Comparison of ENCODE assay signal across 32 mouse cellular contexts in the genomic region with DNA sequence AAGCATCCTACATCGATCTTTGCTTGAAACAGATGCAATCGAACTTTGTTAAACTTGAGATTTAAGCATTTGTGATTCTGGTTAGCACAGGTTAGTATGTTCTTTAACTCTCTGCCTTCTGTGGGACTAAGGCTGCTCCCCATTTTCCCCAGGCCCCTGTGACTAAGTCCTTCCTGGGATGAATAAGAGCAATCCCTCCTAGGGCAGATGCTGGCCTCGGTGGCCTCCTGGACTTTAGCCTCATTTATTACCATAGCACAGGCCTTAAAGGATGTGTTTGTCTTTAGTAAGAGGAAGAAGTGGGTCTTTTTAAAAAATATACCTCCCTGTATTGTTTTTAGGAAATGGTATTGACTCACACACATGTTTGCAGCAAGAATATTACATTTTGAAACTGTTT.
"Had no signal": no experiment of that assay in that cellular context is flagged by ENCODE, and none has a peak within 500 bp of the region (broad histone marks: within the 10 kb centered on the region; RNA-seq: fewer than 3 reads in every experiment).

No protein-coding gene starts in this region.

- DNase-seq: left cerebral cortex, postnatal 4 days; liver; liver, embryonic 13.5 days; liver, postnatal 0 days; lung, adult 18-20 months; lung, adult 2 months; lung, embryonic 14.5 days; lung, postnatal 10 days; lung, postnatal 14 days; lung, postnatal 36 days; lung, postnatal 4 days; midbrain, embryonic 14.5 days had no signal

- H3K4me3 ChIP-seq: limb, embryonic 10.5 days; limb, embryonic 12.5 days; limb, embryonic 13.5 days; limb, embryonic 15.5 days; liver, embryonic 12.5 days; liver, embryonic 13.5 days; liver, embryonic 15.5 days; lung, embryonic 15.5 days; megakaryocyte, embryonic 14.5 days; midbrain, embryonic 10.5 days; midbrain, embryonic 12.5 days; midbrain, embryonic 13.5 days; midbrain, embryonic 15.5 days; myocyte; neural tube, embryonic 12.5 days had no signal

- H3K36me3 ChIP-seq: limb, embryonic 10.5 days; limb, embryonic 12.5 days; limb, embryonic 13.5 days; limb, embryonic 15.5 days; liver, embryonic 12.5 days; liver, embryonic 13.5 days; liver, embryonic 15.5 days; lung, embryonic 15.5 days; midbrain, embryonic 10.5 days; midbrain, embryonic 12.5 days; midbrain, embryonic 13.5 days; midbrain, embryonic 15.5 days; neural tube, embryonic 12.5 days had no signal

- H3K27me3 ChIP-seq: limb, embryonic 12.5 days; limb, embryonic 13.5 days; limb, embryonic 15.5 days; liver, embryonic 12.5 days; liver, embryonic 13.5 days; liver, embryonic 15.5 days; lung, embryonic 15.5 days; megakaryocyte, embryonic 14.5 days; midbrain, embryonic 12.5 days; midbrain, embryonic 13.5 days; midbrain, embryonic 15.5 days; neural tube, embryonic 12.5 days had no signal

- H3K9ac ChIP-seq: limb, embryonic 12.5 days; limb, embryonic 13.5 days; limb, embryonic 15.5 days; liver, embryonic 12.5 days; liver, embryonic 13.5 days; liver, embryonic 14.5 days; liver, embryonic 15.5 days; liver, postnatal 0 days; lung, embryonic 14.5 days; lung, embryonic 15.5 days; midbrain, embryonic 12.5 days; midbrain, embryonic 13.5 days; midbrain, embryonic 15.5 days; neural tube, embryonic 12.5 days had no signal

- H3K4me1 ChIP-seq: limb, embryonic 12.5 days; limb, embryonic 13.5 days; limb, embryonic 15.5 days; liver, embryonic 12.5 days; liver, embryonic 13.5 days; liver, embryonic 15.5 days; lung, embryonic 15.5 days; megakaryocyte, embryonic 14.5 days had no signal

- H3K4me2 ChIP-seq: limb, embryonic 12.5 days; limb, embryonic 13.5 days; limb, embryonic 15.5 days; liver, embryonic 11.5 days; liver, embryonic 12.5 days; liver, embryonic 13.5 days; liver, embryonic 15.5 days; lung, embryonic 14.5 days; lung, embryonic 15.5 days; midbrain, embryonic 11.5 days; midbrain, embryonic 12.5 days; midbrain, embryonic 13.5 days; midbrain, embryonic 15.5 days; neural tube, embryonic 12.5 days had no signal

- H3K27ac ChIP-seq: limb, embryonic 10.5 days; limb, embryonic 12.5 days; limb, embryonic 13.5 days; limb, embryonic 15.5 days; liver, embryonic 12.5 days; liver, embryonic 13.5 days; liver, embryonic 14.5 days; liver, embryonic 15.5 days; lung, embryonic 15.5 days; macrophage; midbrain, embryonic 10.5 days; midbrain, embryonic 12.5 days; midbrain, embryonic 13.5 days; midbrain, embryonic 15.5 days; neural tube, embryonic 12.5 days had no signal

- H3K9me3 ChIP-seq: limb, embryonic 10.5 days; limb, embryonic 13.5 days; limb, embryonic 15.5 days; liver, embryonic 15.5 days; lung, embryonic 15.5 days; midbrain, embryonic 10.5 days; midbrain, embryonic 12.5 days; midbrain, embryonic 13.5 days; midbrain, embryonic 15.5 days; neural tube, embryonic 12.5 days had no signal

- ATAC-seq: liver, embryonic 12.5 days; liver, postnatal 0 days; lung, postnatal 0 days; midbrain, embryonic 13.5 days; midbrain, embryonic 15.5 days; midbrain, embryonic 16.5 days had no signal
